Mouse (Mus musculus) kidney, postnatal 36 days (tissue): ENCODE results near the gene Cyyr1.
"Not testable (repeated sequence)": the region's sequence is repeated elsewhere in the genome, so short reads cannot be mapped to it uniquely, and the experiment has no call there.

Experiments
- DNase-seq, 2 experiments: peaks; one replicate each; pipeline ENCODE4 v3.0.0; 2021 to 2022; ENCODE audit warnings: mixed read lengths in 2 of 2

The Cyyr1 gene

DNA sequence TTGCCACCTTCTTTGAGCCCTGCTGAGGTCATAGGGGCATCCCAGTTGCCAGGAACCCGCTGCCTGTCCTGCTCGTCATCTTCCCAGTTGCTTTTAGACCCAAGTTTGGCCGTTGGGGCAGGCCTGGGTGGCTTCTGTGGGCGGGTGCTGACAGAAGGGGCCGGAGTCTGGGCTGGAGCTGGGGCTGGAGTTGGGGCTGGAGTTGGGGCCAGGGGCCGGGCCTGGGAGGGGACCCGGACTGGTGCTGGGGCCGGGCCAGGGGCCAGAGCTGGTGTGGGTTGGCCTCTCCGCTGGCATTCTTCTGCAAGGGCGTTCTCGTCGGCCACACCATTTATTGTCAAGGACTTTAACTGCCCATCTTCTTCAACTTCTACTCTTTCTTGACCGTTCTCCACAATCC, at the start of gene Cyyr1:
Gene Cyyr1 (minus strand): TSS at position 101 of the 400 bp plus-strand sequence.
- not testable (repeated sequence) for DNase-seq

DNA sequence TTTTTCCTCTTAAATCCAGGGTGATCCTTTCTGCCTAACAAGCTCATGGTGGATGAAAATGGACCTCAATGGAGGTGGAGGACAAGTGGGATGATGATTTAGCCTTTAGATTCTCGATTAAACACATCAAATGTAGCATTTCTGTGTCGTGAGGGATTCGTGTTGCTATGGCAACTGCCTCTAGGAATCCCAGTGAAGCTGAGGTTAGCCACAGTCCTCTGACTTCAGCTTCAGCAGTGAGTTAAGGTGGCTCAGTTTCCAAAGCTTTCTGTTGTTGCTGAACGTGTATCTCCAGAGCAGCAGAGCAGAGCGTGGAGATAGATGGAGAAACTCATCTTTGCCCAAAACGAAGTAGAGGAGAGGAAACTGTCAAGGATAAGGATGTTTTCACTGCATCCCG, 35.6 kb upstream of the Cyyr1 start:
- no peak for DNase-seq

DNA sequence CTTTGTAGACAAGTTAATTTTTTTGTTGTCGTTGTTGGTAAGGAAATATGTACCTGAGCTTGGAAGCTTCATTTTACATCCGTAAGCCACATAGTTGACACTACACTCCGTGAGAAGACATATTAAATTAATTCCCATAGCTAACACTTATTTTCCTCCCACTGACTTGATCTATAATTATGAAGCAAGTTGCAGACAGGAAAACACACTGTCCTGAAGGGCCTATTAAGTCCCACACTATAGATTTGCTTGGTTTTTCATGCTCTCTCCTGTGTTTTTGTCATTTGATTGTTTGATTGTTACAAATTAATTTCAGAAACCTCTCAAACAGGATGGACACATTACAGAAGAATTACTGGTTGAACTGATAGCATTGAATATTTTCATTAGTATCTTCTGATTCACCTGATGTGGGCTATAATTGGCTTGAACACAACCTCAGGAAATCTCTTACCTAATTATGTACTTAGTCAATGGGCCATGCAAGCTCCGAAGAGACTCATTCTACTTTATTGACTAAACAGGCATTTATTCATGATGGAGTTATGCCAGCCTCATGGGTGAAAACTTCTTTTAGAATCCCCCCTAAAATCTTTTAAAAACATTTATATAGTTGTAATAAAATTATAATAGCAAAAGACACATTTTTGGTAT, 34.5 kb upstream of the Cyyr1 start:
- DNase-seq = no peak

DNA sequence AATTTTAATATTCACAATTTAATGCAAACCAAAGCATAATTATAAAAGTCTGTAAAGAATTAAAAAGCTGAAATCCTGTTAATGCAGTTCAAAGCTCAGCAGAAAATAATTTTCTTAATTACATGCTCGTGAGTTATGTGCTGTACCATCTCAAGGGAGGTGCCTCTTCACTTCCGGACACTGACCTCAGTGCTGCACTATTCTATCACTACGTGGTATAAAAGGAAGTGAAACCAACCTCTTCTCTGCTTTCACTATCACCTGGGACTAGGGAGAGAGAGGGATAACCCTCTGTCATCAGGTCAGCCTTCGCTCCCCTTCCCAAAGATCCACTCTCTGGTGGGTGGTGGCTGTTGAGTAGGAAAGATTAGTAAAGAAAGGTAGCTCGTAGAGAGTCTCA, 13.3 kb upstream of the Cyyr1 start:
- DNase-seq = no peak

DNA sequence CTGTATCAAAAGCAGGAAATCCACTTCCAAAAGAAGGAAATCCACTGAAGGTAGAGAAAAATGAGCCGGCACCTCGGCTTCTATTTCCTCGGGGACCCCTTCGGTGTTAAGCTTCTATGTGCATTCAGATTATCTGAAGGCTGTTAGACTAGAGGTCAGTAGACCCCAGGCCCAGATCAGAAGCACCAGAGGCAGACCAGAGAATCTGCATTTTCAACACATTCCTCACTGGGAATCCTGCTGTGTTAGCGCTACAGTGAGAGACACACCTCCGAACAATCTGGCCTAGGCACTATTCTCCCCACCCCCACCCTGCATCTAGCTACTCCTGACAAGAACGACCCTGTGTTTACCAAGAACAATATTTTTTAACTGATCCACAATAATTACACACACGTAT, 641 bp upstream of the Cyyr1 start:
- DNase-seq = no peak

DNA sequence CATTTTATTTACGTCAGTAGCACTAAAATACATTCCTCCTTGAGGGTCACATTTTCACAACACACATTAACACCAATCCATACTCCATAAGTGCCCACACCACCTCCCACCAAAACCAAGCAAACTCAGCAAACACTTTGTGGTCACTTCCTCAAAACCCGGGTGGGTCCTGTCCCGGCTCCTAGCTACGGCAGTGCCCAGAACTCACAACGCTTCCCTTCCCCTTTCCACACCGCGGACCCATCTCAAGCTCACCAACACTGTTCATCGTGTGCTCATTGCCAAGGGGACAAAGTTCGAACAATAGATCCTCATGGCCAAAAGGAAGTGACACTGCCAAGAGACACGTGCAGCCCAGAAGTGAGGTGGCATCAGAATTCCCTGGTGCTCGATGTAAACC, 1.2 kb downstream of the Cyyr1 start:
- DNase-seq = not testable (repeated sequence)

DNA sequence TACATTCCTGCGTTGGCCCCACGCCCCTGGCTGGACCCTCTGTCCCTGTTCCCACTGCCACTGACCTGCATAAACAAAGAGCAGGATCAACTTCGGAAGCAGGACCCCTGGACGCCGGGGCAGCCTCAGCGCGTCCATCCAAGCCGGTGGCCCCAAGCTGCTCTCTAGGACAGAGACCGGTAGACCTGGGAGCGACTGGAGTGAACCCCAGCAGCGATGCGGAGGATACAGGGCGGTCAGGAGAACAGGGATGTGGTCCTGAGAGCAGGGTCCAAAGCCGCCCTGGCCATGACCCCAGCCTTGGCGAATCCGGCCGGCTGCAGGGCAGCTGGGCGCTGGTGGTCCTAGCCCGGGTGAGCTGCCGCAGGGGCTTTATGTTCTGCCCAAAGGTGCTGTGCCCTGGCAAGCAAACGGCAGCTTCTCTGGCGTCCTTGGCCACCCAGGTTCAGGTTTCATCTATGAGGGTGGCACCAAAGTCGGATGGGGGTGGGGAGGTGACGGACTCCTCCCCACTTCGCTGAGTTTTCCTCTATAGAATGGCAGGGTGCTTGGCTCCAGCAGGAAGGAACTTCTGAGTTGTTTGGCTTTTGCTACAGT, 3.1 kb downstream of the Cyyr1 start:
- DNase-seq = peak; percentile 33 to 60

DNA sequence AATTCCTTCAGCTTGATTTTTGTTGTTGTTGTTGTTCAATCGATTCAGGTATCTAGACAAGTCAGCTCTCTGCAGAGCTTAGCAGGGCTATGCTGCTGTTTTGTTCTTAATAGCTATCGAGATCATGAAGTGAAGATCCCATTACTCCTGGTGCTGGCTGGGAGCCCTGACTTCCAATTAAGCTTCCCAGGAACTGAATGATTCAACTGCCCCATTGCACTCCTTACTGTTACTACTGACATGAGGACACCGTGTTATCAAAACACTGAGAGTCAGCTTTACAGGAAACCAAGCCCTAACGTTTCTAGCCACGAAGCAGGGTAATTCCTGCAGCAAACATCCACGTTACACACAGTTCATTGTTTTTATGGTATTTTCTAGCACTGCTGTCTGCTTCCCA, 6.7 kb downstream of the Cyyr1 start:
- peak; percentile 55 to 75 for DNase-seq

DNA sequence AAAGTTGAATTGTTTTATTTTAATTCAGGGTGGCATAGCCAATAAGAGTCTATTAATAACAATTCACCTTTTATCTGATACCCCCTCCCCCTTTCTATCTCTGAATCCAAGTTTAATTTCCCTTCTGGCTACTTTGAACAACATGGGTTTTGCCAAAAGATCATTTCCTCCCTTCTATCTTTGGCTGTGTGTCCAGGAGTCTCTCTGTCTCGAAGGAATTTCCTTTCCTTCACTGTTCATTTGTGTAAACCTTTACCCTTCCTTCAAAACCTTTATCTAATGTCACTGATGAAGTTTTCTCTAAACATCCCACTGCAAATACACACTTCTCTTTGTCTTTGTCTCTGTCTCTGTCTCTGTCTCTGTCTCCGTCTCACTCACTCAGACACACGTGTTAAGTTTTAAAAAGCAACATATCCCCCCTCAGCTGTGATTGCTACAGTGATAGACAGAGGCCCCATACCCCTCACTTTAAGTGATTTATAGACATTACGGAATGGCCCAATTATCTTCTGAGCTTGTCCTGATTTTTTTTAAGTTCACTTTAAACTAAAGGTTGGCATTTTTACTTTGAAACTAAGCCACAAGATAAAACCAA, 11.4 kb downstream of the Cyyr1 start:
- peak in 1 of 2 experiments; percentile 49 for DNase-seq

DNA sequence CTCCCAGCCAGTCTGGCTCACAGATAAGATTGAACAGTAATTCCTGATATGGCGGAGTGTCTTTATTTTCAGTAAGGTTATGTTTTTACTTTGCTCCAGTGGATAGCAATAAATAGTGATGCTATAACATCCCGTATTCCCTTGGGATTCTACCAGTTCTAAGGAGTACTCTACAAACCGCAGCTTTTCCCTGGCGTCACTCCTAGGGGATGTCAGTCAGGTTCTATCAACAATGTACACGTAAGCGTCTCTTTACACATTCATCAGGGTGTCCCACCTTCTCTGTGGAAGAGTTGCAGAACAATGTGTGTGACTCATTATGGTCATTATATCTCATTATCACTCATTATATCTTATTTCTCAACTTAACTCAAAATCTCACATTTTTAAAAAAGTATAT, 12.2 kb downstream of the Cyyr1 start:
- no peak for DNase-seq

DNA sequence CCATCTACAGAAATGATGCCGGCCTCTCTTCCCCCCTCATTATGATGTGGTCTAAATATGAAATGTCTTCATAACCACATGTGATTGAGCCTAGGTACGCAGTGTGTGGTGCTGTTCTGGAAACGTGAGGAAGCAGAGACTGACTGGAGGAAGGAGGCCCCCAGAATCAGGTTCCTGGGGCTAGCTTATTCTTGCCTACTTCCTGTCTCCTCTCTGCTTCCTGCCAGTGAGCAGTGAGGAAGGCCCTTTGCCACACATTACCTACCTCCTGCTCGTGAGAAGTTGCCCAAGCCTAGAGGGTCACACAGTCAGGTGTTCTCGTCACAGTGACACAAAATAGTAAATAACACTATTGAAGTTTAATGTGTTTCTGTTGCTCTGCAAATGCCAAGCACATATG, 14.8 kb downstream of the Cyyr1 start:
- peak; percentile 8 to 31 for DNase-seq

DNA sequence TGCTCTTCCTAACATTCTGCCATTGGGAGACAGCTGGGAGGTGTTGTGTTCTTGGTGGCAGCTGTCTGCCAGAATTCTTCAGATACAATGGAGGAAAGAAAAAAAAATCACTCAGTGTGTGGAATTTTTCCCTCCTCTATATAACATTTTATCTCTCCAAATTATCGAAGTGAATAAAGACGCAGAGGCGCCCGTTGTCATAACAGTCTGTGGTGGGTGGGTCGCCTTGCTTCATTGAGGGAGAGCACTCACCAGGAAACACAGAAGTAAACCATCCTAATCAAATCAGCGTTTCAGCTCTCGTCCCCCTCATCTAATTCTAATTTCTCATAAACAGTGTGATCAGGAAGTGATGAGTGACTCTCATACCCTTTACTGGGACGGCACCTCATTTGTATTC, 17.1 kb downstream of the Cyyr1 start:
- no peak for DNase-seq

DNA sequence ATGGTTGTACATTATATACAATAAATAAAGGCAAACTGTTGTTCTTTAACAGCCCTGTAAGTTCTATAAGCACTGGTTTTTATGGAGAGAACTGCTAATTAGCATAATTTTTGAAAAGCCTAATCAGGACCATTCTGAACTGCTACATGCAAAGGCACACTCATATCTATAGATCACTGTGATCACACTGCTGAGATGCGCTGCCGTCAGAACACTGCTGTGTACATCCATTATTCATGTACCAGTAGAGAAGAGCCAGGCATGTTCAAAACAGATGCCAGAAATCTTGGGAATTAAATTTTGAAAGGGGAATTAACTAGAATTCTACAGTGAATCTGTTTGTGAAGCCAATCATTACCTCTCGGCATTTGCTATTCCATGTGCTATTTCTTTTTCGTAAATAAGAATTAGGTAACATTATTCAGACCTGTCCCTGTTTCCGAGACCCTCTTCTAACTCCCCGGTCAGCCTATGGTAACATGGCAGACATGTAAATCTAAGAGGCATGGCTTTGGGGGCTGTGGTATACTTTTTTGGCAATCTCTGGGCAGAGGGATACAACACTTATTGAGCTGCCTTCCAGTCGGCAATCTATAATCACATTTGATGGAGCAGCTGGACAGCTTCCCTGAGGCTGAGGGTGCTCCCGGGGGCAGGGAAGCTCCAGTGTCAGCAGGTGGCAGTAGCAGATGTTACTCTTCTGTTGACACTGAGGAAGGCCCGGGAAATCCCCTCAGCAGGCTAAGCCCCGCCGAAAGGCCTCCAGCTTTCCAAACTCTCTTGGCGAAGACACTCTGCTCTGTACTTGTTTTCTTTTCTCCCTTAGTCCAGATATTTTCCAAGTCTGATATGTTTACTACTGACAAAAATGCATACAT, 25.2 kb downstream of the Cyyr1 start:
- DNase-seq = peak; percentile 19 to 36

DNA sequence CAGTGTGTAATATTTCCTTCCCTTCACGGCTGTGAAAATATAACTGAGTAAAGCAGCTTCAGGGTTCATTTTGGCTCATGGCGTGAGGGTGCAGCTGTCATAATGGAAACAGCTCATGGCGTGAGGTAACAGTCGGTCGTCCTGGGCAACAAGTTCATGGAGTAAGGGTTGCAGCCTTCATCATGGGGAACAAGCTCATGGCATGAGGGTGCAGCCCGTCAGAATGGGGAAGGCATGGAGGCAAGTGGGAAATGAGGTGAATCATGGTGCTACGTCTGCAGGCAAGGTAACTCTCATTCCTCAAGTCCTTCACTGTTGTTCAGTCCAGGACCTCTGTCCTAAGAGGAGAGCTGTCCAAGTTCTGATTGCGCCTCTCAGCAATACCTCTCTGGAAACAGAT, 28.6 kb downstream of the Cyyr1 start:
- DNase-seq = no peak

DNA sequence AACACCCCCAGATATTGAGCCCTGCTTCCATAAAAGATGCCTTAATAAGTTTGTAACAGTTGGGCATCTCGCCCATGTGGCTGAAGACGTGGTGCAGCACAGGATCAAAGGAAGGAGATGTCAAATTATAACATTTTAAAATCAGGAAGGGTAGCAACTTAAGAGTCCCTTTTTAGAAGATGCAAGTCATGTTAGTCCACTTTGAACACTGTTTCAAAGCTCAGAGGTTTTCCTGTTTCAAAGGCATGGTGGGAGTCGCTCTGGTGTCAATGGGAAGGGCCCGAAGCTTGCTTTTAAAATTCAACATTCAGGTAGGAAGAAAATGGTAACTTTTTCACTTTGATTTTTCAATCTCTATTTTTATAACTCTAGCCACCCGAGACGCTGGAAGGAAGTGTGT, 45.9 kb downstream of the Cyyr1 start:
- DNase-seq = no peak

DNA sequence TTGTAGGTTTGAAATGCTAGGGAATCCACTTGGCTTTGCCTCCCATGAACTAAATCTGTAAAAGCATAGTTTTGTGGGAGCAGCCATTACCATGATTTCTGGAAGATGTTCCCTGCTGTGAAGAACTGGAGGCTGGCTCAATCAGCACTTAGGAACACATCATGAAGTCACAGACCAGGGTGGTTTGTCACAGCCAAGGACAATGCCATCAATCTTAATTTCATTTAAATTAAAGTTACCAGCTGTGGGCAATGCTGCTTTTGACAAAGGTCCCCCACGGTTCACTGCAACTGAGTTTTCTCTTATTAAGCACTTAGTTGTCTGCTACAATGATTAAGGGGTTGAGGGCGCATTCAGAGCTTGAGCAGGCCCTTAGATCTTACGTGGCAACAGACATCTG, 48.1 kb downstream of the Cyyr1 start:
- DNase-seq = no peak

DNA sequence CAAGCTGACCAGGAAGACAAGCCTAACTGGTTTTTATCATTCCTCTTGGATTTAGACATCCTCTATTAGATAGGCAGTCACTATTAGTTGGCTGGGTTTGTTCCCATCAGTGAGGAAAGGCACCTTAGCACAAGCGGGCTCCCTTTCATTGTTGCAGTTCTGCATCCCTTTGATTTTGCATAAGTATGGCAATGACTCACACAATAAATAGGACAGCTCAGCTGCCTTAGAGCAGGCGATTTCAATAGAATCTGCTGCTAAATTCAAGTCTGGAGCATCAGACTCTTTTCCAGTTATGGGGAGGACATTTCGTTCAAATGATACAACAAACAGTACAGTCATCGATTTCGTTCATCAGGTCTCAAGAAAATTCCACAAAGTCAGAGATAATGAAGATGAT, 49.8 kb downstream of the Cyyr1 start:
- no peak for DNase-seq

DNA sequence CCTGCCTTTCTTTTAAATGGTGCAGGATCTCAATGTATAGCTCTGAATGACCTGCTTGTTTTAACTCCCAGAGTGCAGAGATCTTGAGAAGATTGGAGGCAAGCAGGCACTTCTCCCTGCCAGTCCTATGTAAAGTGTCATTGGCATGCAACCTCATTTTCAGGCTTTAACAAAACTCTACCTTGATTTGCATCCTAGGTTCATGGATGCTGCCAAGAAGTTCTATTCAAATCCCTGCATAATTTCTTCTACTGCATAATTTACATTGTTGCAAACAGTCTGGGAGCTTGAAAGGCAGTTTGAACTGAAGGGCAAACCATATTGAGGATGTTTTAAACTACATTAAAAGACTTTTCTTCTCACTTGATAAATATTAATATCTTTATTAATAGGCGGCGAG, 57.4 kb downstream of the Cyyr1 start:
- DNase-seq = no peak

DNA sequence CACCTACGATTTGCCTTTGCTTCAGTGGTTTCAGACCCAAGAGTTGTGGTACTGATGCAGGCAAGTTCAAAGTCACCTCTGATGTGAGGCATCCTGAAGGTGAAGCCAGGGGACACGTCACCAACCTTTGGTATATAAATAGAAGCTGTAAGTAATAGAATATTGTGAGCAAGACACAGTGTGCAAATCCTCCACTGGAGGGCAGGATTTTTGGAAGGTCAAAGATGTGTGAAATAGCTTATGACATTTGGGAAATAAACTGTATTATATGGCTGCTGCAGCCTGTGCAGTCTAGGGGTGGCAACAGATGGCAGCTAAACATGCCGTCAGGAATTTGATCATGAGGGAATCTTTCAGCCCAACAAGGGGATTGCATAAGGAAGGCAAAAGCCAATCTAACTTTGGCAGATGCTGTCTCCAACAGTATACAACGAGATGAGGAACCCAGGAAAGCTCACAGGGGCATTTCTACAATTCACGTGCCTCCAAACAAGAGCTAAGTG, 65.0 kb downstream of the Cyyr1 start:
- peak in 1 of 2 experiments; percentile 27 for DNase-seq

DNA sequence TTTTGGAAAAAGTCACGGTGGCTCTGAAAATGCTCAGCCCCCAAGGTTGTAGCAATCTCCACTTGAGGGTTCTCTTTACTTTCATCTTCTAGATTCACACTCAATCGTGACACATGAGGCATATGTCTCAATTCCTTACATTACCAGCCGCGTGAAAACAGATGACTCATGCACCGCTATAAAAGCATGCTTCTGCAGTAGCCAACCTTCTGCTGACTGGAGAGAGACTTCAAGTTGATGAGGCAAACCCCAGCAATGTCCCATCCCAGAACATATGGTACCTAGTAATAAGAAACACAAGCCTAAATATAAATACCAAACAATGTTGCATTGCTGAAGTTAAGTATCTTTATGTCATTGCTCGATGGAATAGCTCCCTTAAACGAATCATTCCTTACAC, 65.9 kb downstream of the Cyyr1 start:
- no peak for DNase-seq

DNA sequence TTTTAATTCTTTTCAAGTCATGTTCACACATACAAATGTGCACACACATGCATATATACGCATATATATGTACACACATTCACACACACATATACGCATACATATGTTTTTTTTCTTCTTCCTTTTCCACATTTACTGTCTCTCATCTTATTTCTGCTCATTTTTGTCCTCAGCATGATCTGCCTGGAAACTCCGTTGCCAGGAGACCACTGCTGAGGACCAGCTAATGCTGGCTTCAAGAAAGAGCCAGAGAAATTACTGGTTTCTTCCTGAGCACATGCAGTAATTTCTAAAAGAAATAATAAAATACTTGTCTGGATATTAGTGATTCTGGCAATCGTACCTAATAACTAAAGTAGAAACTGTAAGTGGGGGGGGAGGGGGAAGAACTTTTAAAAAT, 68.6 kb downstream of the Cyyr1 start:
- DNase-seq = no peak

DNA sequence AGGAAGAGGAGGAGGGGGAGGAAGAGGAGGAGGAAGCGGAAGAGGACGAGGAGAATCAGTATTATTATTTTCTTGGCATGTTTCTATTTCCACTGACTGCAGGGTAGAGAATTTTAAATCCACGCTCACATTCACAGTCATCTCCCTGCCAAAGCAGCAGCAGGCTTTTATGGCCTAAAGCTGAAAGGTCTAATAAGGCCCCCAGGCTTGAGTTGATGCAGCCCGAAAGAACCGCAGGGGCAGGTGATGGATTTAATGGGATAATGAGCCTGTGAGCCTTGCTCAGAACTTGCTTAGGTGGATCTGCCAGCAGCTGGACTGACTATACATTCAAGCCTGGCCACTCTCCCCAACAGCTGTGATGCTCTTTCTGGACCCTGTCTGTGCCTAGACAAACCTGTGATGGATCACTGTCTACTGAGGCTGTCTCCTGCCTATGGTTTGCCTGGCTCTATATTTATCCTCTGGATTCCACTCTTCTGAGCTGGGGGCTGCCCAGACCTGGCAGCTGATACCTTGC, 78.6 kb downstream of the Cyyr1 start:
- DNase-seq = no peak

DNA sequence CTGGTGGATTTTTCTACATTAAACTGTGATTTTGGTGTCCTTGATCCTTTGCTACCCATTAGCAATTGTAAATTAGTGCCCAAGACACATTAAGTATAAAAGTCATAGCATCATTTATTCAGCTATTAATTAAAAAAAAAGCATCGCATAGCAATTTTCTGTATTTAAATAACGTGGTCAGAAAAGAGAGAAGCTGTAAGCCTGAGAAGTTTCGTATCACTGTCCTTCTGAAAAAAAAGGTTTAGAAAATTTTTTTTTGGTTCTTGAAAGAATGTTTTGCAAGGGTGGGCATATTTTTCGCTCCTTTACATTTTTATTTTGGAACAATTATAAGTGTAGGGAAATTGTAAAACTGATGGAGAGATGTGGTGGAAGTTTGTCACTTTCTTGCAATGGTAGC, 83.1 kb downstream of the Cyyr1 start:
- no peak for DNase-seq
